Mouse (Mus musculus): ENCODE results near the gene Etl4.

DNA sequence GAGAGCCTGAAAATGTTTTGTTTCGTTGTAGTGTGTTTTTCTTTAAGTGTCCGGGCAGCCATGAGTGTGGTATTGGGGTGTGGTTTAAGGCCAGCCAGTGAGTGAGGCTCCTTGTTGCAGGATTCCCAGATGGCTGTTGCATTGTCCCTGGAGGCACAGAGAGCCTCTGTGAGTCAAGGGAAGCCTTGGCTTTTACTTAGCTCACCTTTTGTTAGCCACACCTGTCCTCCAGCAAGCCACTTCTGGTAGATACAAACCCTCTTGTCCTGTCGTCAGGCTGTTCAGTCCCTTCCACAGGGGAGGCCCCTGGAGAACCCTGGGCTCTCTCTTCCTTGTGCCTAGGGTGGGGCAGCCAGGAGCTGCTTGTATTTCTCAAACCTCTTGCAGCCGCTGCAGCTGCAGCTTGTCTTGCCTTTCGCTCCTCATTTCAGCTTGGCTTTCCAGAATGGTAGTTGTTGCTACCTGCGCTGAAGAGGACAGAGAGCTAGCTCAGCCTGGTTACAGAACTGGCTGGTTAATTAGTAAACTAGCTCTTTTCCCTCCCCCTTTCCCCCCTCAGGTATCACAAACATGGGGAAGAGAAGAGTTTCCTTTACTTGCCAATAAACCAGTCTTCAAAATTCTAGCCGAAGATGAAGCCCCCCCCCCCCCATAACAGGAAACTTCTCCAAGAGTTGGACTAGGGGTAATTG is 826.9 kb downstream of the Etl4 start:
- no peak for TF ChIP-seq CTCF (IDR thresholded peaks at IDR 0.05)
- no peak for TF ChIP-seq EP300 (IDR thresholded peaks at IDR 0.05)

All from lung, postnatal 0 days (tissue).